Mouse (Mus musculus) embryonic facial prominence, embryonic 12.5 days (tissue): Measurements from ENCODE around the gene Atxn2. TPM values are rescaled to one million over a fixed set of nuclear protein-coding genes. Genes with fewer than 3 reads are reported as not detected.
A peak's percentile ranks its signal among the peaks of the same experiment; 100 is the strongest.
"Not testable (repeated sequence)": the region's sequence is repeated elsewhere in the genome, so short reads cannot be mapped to it uniquely, and the experiment has no call there.

Experiments
- ATAC-seq: fragments of 200-750 bp; cut with Nextera tagmentation; 2 replicates; pipeline ENCODE4 v1.8.0; 2017; ENCODE audit not compliant: insufficient number of reproducible peaks, insufficient read depth, low FRiP score, low TSS enrichment
- H3K27ac ChIP-seq: fragments of 300-500 bp; sonication (generic); 2 replicates; pipeline ENCODE4 v1.5.1; 2016; ENCODE audit warnings: mild to moderate bottlenecking
- H3K27me3 ChIP-seq: fragments of 300-500 bp; sonication (generic); 2 replicates; pipeline ENCODE4 v1.6.1; 2016; ENCODE audit warnings: mild to moderate bottlenecking, moderate library complexity
- H3K36me3 ChIP-seq: fragments of 300-500 bp; sonication (generic); 2 replicates; pipeline ENCODE4 v1.6.1; 2016; ENCODE audit warnings: mild to moderate bottlenecking
- H3K4me1 ChIP-seq: fragments of 300-500 bp; sonication (generic); 2 replicates; pipeline ENCODE4 v1.6.1; 2016
- H3K4me2 ChIP-seq: fragments of 300-500 bp; sonication (generic); replicated peaks from 2 replicates; pipeline ENCODE4 v1.6.1; 2016; ENCODE audit warnings: mild to moderate bottlenecking, moderate library complexity
- H3K4me3 ChIP-seq: fragments of 300-500 bp; sonication (generic); 2 replicates; pipeline ENCODE4 v1.5.1; 2016; ENCODE audit warnings: mild to moderate bottlenecking
- H3K9ac ChIP-seq: fragments of 300-500 bp; sonication (generic); 2 replicates; pipeline ENCODE4 v1.6.1; 2016; ENCODE audit warnings: mild to moderate bottlenecking, moderate library complexity
- H3K9me3 ChIP-seq: fragments of 300-500 bp; sonication (generic); 2 replicates; pipeline ENCODE4 v1.6.1; 2016; ENCODE audit warnings: mild to moderate bottlenecking, moderate library complexity
- WGBS: fragments of 180-500 bp; shearing (Covaris S2); methylation state at CpG from one replicate; pipeline ENCODE4 v1.1.7; 2016; 5-methylcytosine and 5-hydroxymethylcytosine counted together
- polyA plus RNA-seq: library from polyadenylated mRNA; unstranded; fragments of >200 nt; fragmentation: Nextera tagmentation; extraction: Ambion mirVana; gene quantifications from 2 replicates; pipeline ENCODE4 v1.2.1, GENCODE M21; 2016

The Atxn2 gene
- polyA plus RNA-seq, 1 experiment from 2014 or later: 72.3 TPM

DNA sequence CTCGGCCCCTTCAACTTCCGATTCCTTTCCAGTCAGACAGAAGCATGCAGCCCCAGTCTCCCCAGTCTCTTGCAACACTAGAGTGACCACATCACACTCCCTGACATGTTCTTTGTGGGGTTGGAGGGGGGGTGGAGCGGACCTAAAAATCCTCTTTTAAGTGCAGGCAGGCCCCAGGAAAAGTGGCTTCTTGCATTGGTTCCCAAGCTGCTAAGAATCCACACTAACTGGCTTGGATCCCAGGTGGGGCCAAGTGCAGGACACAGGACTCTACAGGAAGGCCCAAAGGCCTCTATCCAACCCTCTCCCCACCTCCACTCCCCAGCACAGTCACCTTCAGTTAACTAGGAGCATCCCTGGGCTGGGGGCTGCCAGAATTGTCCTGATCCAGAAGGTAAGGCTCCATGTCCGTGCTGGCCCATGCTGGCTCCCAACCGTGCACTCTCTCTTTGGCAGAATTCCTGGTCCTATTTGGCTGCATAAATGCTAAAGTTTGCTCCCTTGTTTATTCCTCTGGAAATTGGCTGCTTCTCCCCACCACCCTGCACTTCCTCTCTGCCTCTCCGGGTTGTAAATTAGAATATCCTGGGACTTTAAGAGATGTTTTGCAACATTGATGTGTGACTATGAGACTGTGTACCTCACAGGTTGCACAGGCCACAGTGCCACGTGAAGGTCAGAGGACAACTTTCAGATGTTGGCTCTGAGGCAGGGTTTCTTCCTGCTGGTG is 20.5 kb upstream of the Atxn2 start:
- no peak overlapping the region for H3K9ac ChIP-seq
- no peaks in the 10 kb centered on the region for H3K9me3 ChIP-seq
- H3K27ac ChIP-seq: no peak overlapping the region
- no peak overlapping the region for H3K4me3 ChIP-seq
- peaks cover 18% of the 10 kb centered on the region for H3K36me3 ChIP-seq
- H3K4me1 ChIP-seq: no peaks in the 10 kb centered on the region
- H3K27me3 ChIP-seq: no peaks in the 10 kb centered on the region
- 80% methylated on average over 7 of the region's 7 CpGs for WGBS
- ATAC-seq: no peak
- H3K4me2 ChIP-seq: no peak overlapping the region

DNA sequence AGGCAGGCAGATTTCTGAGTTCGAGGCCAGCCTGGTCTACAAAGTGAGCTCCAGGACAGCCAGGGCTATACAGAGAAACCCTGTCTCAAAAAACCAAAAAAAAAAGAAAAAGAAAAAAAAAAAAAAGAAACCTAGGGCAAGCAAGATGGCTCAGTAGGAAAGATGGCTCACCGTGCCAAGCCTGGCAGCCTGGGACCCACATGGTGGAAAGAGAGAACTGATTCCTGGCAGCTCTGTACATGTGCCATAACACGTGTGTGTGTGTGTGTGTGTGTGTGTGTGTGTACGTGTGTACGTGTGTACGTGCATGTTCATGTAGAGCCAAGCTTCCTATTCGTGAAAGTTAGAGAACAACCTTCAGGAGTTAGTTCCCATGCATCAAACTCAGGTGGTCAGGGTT is 19.7 kb upstream of the Atxn2 start:
- not testable (repeated sequence) for H3K27me3 ChIP-seq, H3K9ac ChIP-seq, H3K4me2 ChIP-seq, ATAC-seq, H3K9me3 ChIP-seq, H3K4me1 ChIP-seq, H3K27ac ChIP-seq, H3K4me3 ChIP-seq
- H3K36me3 ChIP-seq: peaks cover 11% of the 10 kb centered on the region
- WGBS: 91% methylated on average over 7 of the region's 7 CpGs

- 71% methylated on average over 4 of the region's 4 CpGs for WGBS
- H3K27ac ChIP-seq: no peak overlapping the region
- no peaks in the 10 kb centered on the region for H3K9me3 ChIP-seq
- H3K4me2 ChIP-seq: no peak overlapping the region
- no peaks in the 10 kb centered on the region for H3K27me3 ChIP-seq
- ATAC-seq: no peak
- no peaks in the 10 kb centered on the region for H3K4me1 ChIP-seq
- H3K9ac ChIP-seq: no peak overlapping the region
- no peaks in the 10 kb centered on the region for H3K36me3 ChIP-seq
- H3K4me3 ChIP-seq: no peak overlapping the region
Measured at GRCm38 (mm10) chr5:121692897-121693296, 18.2 kb upstream of the Atxn2 start.

DNA sequence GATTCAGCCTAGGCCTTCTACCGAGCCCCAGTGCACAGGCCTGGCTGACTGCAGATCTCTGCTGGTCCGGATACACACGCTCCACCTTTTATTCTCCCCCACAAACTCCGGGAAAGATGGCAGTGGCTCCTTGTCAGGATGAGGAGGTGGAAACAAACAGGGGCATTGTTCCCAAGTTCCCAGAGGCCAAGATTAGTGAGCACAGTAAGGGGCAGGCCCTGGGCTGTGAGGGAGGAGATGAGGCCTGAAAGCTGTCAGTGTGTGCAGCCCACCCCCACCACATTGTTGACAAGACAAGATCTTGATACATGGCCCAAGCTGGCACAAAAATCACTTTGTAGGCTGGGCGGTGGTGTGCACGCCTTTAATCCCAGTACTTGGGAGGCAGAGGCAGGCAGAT is 14.4 kb upstream of the Atxn2 start:
- Histone ChIP-seq H3K4me2 (no peak overlapping the region), H3K9ac (no peak overlapping the region), H3K36me3 (no peaks in the 10 kb centered on the region), H3K4me1 (no peaks in the 10 kb centered on the region), H3K27ac (no peak overlapping the region), H3K9me3 (no peaks in the 10 kb centered on the region), H3K4me3 (no peak overlapping the region), H3K27me3 (no peaks in the 10 kb centered on the region)
- 35% methylated on average over 6 of the region's 6 CpGs for WGBS
- ATAC-seq: no peak

DNA sequence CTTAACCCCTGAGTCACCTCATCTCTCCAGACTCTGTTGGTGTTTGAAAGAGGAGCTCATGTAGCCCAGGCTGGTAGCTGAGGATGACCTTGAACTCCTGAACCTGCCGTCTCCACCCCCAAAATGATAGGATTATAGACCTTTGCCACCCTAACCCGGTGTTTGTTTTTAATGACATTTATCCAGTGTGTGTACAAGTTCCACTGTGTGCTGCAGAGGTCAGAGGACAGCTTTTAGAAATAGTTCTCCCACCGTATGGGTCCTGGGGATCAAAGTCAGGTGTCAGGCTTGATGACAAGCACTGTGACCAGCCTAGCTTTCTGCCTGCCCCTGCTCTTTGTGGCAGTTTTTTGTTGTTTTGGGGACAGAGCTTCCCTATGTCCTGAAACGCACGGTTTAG is 11.2 kb upstream of the Atxn2 start:
- no peak for ATAC-seq
- H3K36me3 ChIP-seq: no peaks in the 10 kb centered on the region
- no peak overlapping the region for H3K4me3 ChIP-seq
- H3K4me1 ChIP-seq: peaks cover 7% of the 10 kb centered on the region
- no peak overlapping the region for H3K9ac ChIP-seq
- no peaks in the 10 kb centered on the region for H3K27me3 ChIP-seq
- H3K4me2 ChIP-seq: no peak overlapping the region
- H3K27ac ChIP-seq: no peak overlapping the region
- WGBS: 45% methylated on average over 5 of the region's 5 CpGs
- H3K9me3 ChIP-seq: no peaks in the 10 kb centered on the region

DNA sequence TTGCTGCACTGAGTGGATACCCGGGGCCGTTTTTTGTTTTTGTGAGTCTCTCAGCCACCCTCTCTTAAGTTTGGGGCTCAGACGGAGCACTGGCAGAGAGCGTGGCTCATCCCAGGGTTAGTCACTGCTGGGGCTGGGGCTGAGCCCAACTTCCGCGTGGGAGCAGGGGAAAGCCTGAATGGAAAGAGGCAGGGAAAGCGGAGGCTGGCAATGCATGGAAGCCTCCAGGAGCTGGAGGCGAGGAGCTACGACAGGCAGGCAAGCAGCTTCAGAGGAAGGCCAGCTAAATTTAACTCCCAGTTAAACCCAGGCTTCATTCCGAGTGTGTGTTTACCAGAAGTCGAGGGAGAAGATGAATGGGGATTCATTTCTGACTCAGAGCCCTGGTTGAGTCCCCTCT is 10.6 kb upstream of the Atxn2 start:
- no peak overlapping the region for H3K4me3 ChIP-seq

DNA sequence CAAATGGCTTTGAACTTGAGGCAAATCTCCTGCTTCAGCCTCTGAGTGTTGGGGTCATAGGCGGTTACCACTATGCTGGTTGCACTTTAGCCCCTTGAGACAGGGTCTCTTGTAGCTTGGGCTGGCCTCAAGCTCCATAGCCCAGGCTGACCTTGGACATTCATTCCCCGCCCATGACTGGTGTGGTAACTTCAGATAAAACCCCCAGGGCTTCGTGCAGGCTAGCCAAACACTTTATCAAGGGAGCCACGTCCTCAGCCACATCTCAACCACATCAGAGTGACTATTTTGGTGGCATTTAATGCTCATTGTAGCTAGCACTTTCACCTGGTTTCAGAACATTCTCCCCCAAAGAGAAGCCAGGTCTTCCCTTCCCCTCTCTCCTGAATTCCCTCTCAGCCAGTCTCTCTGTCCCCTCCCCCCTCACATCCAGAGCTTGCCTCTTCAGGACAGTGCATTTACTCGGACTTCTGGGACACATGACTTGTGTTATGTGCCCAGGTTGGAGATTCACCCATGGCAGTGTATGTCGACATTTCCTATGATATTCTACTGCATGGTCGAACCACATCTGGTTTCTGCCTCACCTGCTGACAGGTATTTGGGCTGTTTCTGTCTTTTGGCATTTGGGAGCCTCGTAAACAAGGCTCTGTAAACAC is 9.9 kb upstream of the Atxn2 start:
- H3K27me3 ChIP-seq: no peaks in the 10 kb centered on the region
- no peak overlapping the region for H3K4me2 ChIP-seq
- H3K27ac ChIP-seq: no peak overlapping the region
- no peaks in the 10 kb centered on the region for H3K36me3 ChIP-seq
- ATAC-seq: no peak
- no peak overlapping the region for H3K4me3 ChIP-seq
- no peaks in the 10 kb centered on the region for H3K9me3 ChIP-seq
- 57% methylated on average over 8 of the region's 8 CpGs for WGBS
- peaks cover 11% of the 10 kb centered on the region for H3K4me1 ChIP-seq
- H3K9ac ChIP-seq: no peak overlapping the region

More for the DNA sequence above, 10.6 kb upstream of the Atxn2 start:
- no peak for ATAC-seq
- Histone ChIP-seq H3K9ac (no peak overlapping the region), H3K4me2 (no peak overlapping the region), H3K27me3 (no peaks in the 10 kb centered on the region), H3K36me3 (no peaks in the 10 kb centered on the region), H3K4me1 (peaks cover 11% of the 10 kb centered on the region), H3K27ac (no peak overlapping the region), H3K9me3 (no peaks in the 10 kb centered on the region)
- 20% methylated on average over 11 of the region's 11 CpGs for WGBS

- H3K36me3 ChIP-seq: no peaks in the 10 kb centered on the region
- H3K9me3 ChIP-seq: no peaks in the 10 kb centered on the region
- H3K27ac ChIP-seq: no peak overlapping the region
- no peak overlapping the region for H3K9ac ChIP-seq
- H3K4me3 ChIP-seq: no peak overlapping the region
- H3K4me2 ChIP-seq: no peak overlapping the region
- ATAC-seq: no peak
- H3K4me1 ChIP-seq: peaks cover 11% of the 10 kb centered on the region
- H3K27me3 ChIP-seq: no peaks in the 10 kb centered on the region
- WGBS: 65% methylated on average over 1 of the region's 1 CpGs
Measured at GRCm38 (mm10) chr5:121703341-121703740, 7.8 kb upstream of the Atxn2 start.

DNA sequence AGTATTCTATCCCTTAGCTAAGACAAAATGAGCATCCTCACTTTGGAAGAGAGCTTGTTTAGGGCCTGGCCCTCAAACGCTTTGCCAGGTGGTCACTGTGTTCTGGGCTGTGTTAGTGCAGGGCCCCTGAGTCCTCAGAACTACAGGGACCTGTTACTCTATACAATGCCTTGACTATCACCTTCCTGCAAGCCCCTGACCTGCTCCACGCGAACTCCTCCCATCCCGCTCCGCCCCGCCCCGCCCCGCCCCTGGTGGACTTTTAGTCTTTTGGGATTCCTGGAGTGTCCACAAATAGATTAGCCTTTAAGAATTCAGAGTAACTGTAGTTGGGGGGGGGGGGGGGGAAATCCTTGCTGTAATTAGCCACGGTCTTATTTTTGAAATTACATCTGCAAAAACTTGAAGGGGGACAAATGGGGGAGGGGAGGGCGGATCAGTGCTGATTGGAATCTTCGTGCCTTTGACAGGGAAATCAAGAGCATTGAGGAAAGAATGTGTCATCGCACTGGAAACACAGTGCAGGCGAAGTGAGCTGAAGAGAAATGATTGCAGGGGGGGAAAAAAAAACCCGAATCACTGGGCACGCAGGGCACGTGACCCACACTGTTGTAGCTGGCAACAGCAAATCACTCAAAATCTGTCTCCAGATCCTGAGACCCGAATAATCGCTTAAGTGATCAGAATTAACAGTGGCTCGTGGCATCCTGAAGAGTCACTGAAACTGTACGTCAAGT is 6.5 kb upstream of the Atxn2 start:
- 8% methylated on average over 20 of the region's 20 CpGs for WGBS
- no peak overlapping the region for H3K27ac ChIP-seq
- peaks cover 11% of the 10 kb centered on the region for H3K4me1 ChIP-seq
- H3K9me3 ChIP-seq: no peaks in the 10 kb centered on the region
- no peaks in the 10 kb centered on the region for H3K27me3 ChIP-seq
- H3K9ac ChIP-seq: no peak overlapping the region
- H3K36me3 ChIP-seq: no peaks in the 10 kb centered on the region
- 0 out of 2 replicates have a peak, but pooled peaks have one; percentile 41 for ATAC-seq
- peak overlapping the region; percentile 38 for H3K4me2 ChIP-seq
- H3K4me3 ChIP-seq: peak overlapping the region; percentile 19

DNA sequence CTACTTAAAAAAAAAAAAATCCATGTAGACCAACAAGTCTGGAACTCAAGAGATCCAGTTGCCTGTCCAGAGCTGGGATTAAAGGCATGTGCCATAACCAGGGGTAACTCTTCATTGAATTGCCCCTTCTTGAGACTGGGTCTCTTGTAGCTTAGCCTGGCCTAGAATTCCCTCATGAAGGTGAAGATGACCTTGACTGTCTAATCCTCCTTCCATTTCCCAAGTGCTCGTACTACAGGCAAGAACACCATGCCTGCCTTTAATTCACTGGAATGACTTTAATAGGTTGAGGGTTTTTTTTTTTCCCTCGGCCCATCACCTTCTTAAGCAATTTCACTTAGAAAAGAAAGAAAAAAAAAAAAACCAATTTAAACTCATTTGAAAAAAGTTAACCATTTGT is 735 bp upstream of the Atxn2 start:
- no peak overlapping the region for H3K27ac ChIP-seq
- no peak for ATAC-seq
- no peaks in the 10 kb centered on the region for H3K36me3 ChIP-seq
- H3K4me3 ChIP-seq: no peak overlapping the region
- no peaks in the 10 kb centered on the region for H3K9me3 ChIP-seq
- H3K27me3 ChIP-seq: no peaks in the 10 kb centered on the region
- H3K4me1 ChIP-seq: peaks cover 16% of the 10 kb centered on the region
- WGBS: 34% methylated on average over 2 of the region's 2 CpGs
- H3K9ac ChIP-seq: no peak overlapping the region
- no peak overlapping the region for H3K4me2 ChIP-seq

DNA sequence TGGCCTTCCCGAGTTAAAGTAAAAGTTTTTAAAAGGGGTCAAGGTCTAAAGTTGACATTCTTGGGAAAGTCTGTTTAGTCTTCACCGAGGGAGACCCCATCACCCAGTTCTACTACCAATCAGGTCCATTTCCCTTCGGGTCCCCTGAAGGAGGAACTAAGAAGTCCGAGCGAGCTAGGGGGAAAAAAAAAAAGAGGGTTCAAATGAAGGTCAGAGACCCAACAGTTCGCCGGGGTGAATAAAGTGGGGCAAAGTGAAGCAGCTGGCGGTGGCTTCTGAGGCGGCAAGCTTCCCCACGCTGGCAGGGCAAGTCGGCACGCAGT is 325 bp upstream of the Atxn2 start:
- Histone ChIP-seq H3K4me2 (peak overlapping the region; percentile 61), H3K27ac (peak overlapping the region; percentile 98), H3K4me3 (peak overlapping the region; percentile 84), H3K4me1 (peaks cover 20% of the 10 kb centered on the region), H3K9ac (peak overlapping the region; percentile 97), H3K36me3 (no peaks in the 10 kb centered on the region), H3K9me3 (no peaks in the 10 kb centered on the region), H3K27me3 (no peaks in the 10 kb centered on the region)
- WGBS: under 1% methylated on average over 12 of the region's 12 CpGs
- no peak for ATAC-seq

- Histone ChIP-seq H3K4me3 (peak overlapping the region; percentile 84), H3K9ac (peak overlapping the region; percentile 97), H3K27ac (peak overlapping the region; percentile 98), H3K4me2 (peak overlapping the region; percentile 89), H3K36me3 (no peaks in the 10 kb centered on the region), H3K27me3 (no peaks in the 10 kb centered on the region), H3K9me3 (no peaks in the 10 kb centered on the region), H3K4me1 (peaks cover 25% of the 10 kb centered on the region)
- under 1% methylated on average over 45 of the region's 57 CpGs for WGBS
- peak; percentile 58; the same call in 1 of the 2 replicates for ATAC-seq
Measured at GRCm38 (mm10) chr5:121711928-121712231, 743 bp downstream of the Atxn2 start.
